Mouse (Mus musculus) splenic B cell, adult 2 months (primary cell): ENCODE data around the gene Msmb.
A peak's percentile ranks its signal among the peaks of the same experiment; 100 is the strongest.
"Not testable (repeated sequence)": the region's sequence is repeated elsewhere in the genome, so short reads cannot be mapped to it uniquely, and the experiment has no call there.

Source experiments
- DNase-seq: peaks from one replicate; pipeline ENCODE4 v3.0.0-alpha.2; 2011; ENCODE audit warnings: low read depth, low spot score
- H3K27me3 ChIP-seq: 2 replicates; pipeline ENCODE4 v1.6.1; 2012; ENCODE audit warnings: mild to moderate bottlenecking, low read length, moderate library complexity, mixed read lengths; ENCODE audit not compliant: control insufficient read depth, poor library complexity, insufficient read depth, severe bottlenecking
- H3K36me3 ChIP-seq: 2 replicates; pipeline ENCODE4 v1.6.1; 2012; ENCODE audit warnings: mild to moderate bottlenecking, low read length, moderate library complexity, mixed read lengths; ENCODE audit not compliant: control insufficient read depth, poor library complexity, insufficient read depth, severe bottlenecking

Msmb gene

DNA sequence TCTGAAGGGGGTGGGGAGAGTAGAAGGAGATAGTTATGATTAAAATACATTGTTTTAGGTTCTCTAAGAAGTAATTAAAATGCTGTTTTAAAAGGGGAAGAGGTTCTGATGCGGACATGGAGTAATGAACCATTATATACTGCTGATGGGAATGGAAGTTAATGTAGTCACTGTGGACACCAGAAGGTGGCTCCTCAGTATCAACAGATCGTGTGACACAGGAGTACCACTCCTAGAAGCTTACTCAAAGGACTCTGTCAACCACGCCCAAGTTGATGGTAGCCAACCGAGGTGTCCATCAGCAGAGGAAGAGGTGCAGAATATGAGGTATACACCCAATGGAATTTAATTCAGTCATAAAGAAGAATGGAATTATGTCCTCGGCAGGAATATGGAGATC lies 13.4 kb upstream of the Msmb start:
- Histone ChIP-seq H3K27me3 (no peaks in the 10 kb centered on the region), H3K36me3 (no peaks in the 10 kb centered on the region)
- DNase-seq: peak; percentile 6

DNA sequence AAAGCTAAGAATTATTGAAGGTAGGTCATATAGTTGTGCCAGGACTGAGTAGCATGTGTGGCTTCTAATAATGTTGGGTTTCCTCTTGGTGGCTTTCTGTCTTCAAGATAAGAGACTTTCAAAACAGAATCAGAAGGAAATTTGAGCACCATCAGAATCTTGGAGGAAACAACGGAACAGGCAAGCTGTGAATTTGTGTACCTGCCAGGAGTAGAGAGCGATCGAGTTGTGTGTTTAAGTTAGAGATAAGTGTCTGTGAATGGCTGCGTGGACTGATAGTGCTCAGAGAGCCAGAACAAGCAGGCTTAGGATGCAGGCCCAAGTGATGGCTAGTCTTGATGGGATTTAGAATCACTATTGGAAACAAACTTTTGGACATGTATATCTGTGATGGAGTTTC lies 10.0 kb upstream of the Msmb start:
- H3K36me3 ChIP-seq: no peaks in the 10 kb centered on the region
- no peaks in the 10 kb centered on the region for H3K27me3 ChIP-seq
- DNase-seq: no peak

DNA sequence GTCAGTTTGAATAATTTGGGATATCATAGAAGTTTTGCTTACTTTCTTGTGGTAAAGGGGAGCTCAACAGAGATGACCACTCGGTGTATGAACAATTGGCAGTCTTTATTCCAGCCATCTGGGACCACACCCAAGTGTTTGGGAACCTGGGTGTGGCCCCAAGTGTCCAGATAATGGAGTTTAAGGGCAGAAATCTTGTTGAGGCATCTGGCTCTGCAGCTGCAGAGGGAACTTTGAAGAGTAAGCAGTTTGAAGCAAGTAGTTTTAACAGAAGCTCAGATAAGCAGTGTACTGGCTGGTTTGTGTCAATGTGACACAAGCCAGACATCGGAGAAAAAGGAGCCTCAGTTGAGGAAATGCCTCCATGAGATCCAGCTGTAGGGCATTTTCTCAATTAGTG lies 7.5 kb upstream of the Msmb start:
- no peaks in the 10 kb centered on the region for H3K36me3 ChIP-seq
- H3K27me3 ChIP-seq: no peaks in the 10 kb centered on the region
- no peak for DNase-seq

DNA sequence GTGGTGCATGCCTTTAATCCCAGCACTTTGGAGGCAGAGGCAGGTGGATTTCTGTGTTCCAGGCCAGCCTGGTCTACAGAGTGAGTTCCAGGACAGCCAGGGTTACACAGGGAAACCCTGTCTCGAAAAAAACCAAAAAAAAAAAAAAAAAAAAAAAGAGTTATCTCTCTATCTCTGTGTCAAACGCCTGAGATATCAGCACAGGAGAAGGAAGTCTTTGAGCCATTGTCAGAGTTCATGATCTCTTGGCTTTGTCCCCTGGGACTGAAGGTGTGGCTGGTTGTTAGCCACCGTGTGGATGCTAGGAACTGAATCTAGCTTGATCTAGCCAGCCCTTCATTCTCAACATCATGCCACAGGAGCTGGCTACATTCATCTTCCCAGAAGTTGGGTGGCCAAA lies 5.4 kb upstream of the Msmb start:
- H3K36me3 ChIP-seq, H3K27me3 ChIP-seq, DNase-seq: not testable (repeated sequence)

DNA sequence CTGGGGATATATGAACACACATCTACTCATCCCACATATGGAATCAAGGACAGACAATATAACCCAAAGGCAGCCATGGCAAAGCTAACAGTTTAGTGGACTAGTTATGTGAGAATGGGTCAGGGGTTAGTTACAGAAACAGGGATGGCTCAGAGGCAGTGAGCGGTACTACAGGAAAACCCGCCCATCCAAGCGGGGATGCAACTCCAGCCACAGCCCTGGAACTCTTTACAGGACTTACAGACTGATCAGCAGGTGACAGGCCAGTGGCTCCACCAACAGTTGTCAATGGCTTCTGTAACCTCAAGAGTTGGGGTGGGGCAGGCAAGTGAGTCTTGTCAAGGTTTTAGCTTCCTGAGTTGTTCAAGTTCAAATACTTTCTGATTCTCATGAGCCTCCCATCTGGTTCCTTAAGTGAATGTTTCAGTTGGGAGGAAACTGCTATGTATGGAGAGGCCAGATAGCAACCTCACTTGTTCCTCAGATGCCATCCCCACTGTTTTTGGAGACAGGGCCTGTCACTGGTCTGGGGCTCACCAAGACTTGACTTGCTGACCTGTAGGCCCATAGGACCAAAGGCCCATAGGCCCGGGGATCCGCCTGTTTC lies 1.4 kb upstream of the Msmb start:
- Histone ChIP-seq H3K36me3 (no peaks in the 10 kb centered on the region), H3K27me3 (no peaks in the 10 kb centered on the region)
- DNase-seq: no peak

DNA sequence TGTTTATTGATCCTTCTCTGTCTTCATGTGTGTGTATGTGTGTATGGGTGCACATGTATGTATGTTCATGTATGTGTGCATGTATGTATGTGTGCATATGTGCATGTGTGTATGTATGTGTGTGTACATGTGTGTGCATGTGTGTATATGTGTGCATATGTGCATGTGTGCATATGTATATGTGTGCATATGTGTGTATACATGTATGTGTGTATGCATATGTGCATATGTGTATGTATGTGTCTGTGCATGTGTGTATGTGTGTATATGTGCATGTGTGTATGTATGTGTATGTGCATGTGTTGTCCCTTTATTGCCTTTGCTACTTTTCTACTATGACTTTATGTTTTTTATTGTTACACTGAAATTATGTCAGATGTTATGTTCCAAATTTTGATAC lies 2.9 kb downstream of the Msmb start:
- no peaks in the 10 kb centered on the region for H3K27me3 ChIP-seq
- no peak for DNase-seq
- no peaks in the 10 kb centered on the region for H3K36me3 ChIP-seq

DNA sequence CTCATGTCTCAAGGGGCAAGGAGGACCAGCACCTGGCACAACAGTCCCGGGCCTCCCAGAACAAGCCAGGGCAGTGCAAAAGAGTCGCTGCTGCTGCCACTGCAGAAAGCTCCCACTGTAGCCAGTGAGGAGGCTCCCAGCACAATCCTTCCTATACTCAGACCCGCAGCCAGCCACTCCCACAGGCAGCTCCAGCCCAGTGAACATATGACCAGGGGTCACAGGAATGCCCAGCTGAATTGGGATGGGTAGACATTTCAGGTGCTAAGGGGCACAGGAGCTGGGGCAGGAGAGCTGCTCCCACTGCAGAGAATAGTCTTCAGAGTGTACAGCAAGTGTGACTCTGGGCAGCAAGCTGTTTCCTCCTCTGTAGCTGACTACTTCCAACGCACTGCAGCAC lies 3.6 kb downstream of the Msmb start:
- DNase-seq: no peak
- Histone ChIP-seq H3K27me3 (no peaks in the 10 kb centered on the region), H3K36me3 (no peaks in the 10 kb centered on the region)

DNA sequence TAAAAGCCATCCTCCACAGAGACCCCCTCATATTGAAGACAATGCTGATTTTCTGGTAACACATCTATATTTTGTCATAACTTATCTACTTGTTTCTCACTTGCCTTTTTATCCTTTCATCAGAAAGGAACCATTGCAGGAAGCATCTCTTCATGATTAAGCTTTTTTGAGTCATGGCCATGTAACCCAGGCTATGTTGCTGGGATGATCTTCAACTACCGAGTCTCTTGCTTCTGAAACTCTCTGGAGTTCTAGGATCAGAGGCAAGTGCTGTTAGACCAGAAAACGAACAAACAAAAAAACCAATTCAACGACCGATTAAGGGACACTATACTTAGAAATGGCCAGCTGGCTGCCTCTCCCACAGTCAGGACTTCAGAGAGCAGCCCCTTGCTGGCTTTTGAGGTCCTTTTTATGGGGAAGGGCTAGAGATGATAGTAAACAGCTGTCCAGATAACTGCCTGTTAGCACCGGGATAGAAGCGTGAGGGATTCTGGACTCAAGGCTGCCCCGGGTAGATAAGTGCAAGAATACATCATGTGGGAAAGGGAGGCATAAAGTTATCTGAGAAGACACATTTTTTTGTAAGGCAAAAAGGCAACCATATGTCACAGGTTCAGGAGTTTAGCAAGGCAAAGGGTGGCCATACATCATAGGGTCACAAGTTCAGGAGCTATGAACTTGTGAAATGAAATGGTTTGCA lies 4.1 kb downstream of the Msmb start:
- DNase-seq: no peak
- Histone ChIP-seq H3K27me3 (no peaks in the 10 kb centered on the region), H3K36me3 (no peaks in the 10 kb centered on the region)

DNA sequence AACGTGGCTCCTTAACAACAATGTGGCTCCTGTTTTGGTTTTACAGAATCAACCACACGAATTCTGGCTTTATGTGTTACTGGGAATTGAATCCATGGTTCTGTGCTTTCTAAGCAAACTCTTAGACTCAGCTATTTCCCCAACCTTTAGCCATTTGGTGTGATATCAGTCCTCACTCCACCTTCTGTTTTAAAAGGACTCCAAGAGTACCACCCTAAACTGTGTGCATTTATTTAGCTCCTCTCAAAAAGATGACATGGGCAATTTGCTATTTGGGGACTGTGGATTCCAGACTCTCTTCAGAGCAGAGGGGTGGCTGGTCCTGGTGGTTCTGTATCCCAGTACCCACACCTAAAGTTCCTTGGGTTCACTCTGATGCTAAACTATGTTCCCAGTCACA lies 4.8 kb downstream of the Msmb start:
- DNase-seq: no peak
- Histone ChIP-seq H3K27me3 (no peaks in the 10 kb centered on the region), H3K36me3 (no peaks in the 10 kb centered on the region)

DNA sequence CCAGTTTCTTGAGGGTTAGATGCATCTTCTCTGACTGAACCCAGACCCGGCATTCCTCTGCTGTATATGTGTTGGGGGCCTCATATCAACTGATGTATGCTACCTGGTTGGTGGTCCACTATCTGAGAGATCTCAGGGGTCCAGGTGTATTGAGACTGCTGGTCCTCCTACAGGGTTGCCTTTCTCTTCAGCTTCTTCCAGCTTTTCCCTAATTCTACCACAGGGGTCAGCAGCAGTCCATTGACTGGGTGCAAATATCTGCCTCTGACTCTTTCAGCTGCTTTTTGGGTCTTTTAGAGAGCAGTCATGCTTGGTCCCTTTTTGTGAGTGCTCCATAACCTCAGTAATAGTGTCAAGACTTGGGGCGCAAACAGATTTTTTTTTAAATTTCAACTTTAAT lies 9.0 kb downstream of the Msmb start:
- Histone ChIP-seq H3K36me3 (no peaks in the 10 kb centered on the region), H3K27me3 (no peaks in the 10 kb centered on the region)
- no peak for DNase-seq

DNA sequence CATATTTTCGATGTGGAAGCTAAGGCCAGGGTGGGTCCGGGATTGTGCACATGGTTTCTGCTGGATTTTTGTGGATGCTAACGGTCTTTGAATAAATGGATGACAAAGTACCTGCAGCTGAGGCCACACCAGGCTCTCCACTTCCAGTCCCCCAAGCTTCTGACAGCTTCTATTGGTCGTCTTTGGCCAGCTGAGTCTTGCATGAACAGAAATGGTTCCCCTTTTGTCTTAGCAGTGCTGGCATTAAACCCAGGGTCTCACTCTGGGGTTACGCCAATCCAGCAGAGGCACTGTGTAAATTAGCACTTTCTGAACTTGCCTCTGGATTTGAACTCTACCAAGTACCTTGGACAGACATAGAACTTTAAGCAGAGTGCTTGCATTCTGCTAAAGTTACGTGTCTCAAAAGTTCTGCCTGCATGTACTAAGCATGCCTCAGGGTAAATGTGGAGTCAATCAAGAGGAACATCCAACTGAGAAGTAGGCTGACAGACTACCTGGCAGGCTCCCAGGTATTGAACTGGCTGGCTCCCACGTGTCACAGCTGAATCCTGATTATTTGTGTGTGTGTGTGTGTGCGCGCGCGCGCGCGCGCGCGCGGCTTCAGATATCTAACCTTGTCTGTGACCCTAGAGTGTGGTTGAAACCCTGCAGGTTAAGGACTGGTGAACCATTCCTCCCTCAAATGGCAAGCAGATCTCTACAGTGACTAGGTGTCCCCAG lies 10.6 kb downstream of the Msmb start:
- Histone ChIP-seq H3K27me3 (no peaks in the 10 kb centered on the region), H3K36me3 (no peaks in the 10 kb centered on the region)
- DNase-seq: no peak

DNA sequence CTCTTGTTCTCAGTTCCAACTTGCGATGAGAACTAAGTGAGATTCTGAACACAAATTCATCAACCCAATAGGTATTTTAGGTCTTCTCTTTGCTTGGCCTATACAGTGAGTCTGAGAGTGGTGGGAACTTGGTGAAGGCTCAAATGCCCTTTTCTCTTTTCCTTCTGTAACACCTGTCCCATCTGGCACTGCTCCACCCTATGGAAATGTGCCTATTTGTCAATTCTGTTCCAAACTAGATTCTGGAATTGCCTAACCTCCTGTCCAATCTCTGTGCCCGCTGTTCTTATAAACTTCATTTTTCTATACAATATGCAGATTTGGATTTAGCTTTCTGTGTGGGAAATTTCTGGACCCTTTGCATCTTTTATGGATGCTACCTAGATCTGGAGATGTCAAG lies 11.3 kb downstream of the Msmb start:
- no peaks in the 10 kb centered on the region for H3K36me3 ChIP-seq
- H3K27me3 ChIP-seq: no peaks in the 10 kb centered on the region
- DNase-seq: no peak

DNA sequence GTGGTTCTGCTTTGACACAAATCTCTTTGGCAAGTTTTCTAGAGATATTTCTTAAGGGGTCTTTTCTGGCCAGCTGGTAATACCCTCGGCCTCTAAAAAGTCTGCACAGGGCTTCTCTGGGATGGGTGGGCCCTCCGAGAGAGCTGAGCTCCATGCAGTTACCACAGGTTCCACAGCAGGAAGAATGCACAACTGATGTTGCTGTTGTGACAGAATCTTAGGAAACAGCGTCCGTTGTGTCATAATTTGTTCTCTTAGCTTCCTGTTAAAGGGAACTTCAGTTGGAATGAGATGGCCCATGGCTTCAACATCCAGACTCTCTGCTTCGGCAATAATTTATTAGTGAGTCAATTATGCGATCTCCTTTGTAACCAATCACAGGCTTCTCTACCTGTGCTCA lies 12.9 kb downstream of the Msmb start:
- no peaks in the 10 kb centered on the region for H3K36me3 ChIP-seq
- no peak for DNase-seq
- no peaks in the 10 kb centered on the region for H3K27me3 ChIP-seq

DNA sequence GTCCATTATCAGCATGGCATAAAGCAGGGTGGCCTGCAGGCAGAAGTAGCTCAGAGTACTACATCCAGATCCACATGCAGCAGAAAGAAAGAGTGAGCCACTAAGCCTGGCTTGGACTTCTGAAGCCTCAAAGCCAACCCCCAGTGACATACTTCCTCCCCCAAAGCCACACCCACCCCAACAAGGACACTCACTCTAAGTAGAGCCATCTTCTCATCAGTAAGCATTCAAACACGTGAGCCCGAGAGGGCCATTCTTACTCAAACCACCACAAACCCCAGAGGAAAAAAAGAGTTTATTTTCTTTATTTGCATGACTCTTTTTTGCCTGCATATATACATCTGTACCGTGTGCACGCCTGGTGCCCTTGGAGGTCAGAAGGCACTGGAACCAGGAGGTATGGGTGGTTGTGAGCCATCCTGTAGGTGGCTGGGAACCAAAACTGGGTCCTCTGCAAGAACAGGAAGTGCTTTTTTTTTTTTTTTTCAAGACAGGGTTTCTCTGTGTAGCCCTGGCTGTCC lies 17.4 kb downstream of the Msmb start:
- no peaks in the 10 kb centered on the region for H3K27me3 ChIP-seq
- H3K36me3 ChIP-seq: no peaks in the 10 kb centered on the region
- peak; percentile 76 for DNase-seq

DNA sequence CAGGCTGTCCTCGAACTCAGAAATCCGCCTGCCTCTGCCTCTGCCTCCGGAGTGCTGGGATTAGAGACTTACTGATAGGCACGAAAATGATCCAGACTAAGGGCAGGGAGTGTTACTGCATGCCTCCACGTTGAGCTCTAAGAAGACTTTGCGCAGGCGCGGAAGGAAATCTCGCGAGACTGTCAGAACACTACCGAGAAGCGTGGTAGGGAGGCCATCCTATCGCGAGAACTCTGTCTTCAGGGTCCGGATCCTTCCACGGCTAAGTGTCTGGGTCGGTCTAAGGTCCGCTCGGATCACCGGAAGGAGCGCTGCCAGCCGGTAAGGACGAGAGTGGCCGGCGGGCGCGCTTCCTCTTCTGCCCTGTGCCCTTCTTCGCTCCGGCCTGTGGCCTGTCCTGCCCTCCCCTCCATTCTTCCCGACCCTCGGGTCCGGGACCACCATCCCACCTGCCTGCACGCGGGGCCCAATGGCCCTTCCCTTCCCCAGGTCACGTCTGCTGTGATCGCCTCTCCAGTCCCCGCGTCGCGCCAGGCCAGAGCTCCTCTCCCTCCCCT lies 17.9 kb downstream of the Msmb start, which contains the start of gene Ncoa4:
TSS of gene Ncoa4 (plus strand) at position 176 of the 557 bp plus-strand sequence.
- no peaks in the 10 kb centered on the region for H3K27me3 ChIP-seq
- no peaks in the 10 kb centered on the region for H3K36me3 ChIP-seq
- peak; percentile 99 for DNase-seq
